Mouse (Mus musculus) monocyte, adult 5-6 weeks (primary cell): ENCODE measurements around the gene Irf7. TPM values are rescaled to one million over a fixed set of nuclear protein-coding genes. Genes with fewer than 3 reads are reported as not detected.
"Not testable (repeated sequence)": the region's sequence is repeated elsewhere in the genome, so short reads cannot be mapped to it uniquely, and the experiment has no call there.

Experiments
- ATAC-seq: fragments of 153-309, 156-312 bp; replicated peaks from 2 replicates; pipeline ENCODE4 v1.8.0; 2017; ENCODE audit warnings: mild to moderate bottlenecking; ENCODE audit not compliant: low TSS enrichment, insufficient number of reproducible peaks, severe bottlenecking, poor library complexity, low FRiP score
- total RNA-seq: library from RNA; stranded (forward); fragments of 200-1000, 200-491, 200-594 nt; gene quantifications from 3 replicates; pipeline ENCODE4 v1.2.3, GENCODE M21; 2017

Gene Irf7
- total RNA-seq, 1 experiment from 2014 or later = 76.2 TPM

GRCm38 (mm10) chr7:141277701-141278678, 11.7 kb upstream of the Irf7 start:
- no peak for ATAC-seq

- no peak for ATAC-seq
These were observed 10.3 kb upstream of the Irf7 start, which contains the start of gene Cdhr5 for GRCm38 (mm10) chr7:141276546-141276945. Gene Cdhr5, minus strand, starts transcription at chr7:141276786.

- ATAC-seq = no peak
These were observed 9.1 kb upstream of the Irf7 start for GRCm38 (mm10) chr7:141275356-141275755.

- ATAC-seq = no peak
These were observed 4.3 kb upstream of the Irf7 start for GRCm38 (mm10) chr7:141270631-141271030.

GRCm38 (mm10) chr7:141269273-141269545, 2.9 kb upstream of the Irf7 start:
- no peak for ATAC-seq

- peak; percentile 23 for ATAC-seq
These were observed 2.4 kb upstream of the Irf7 start for GRCm38 (mm10) chr7:141268466-141269272.

GRCm38 (mm10) chr7:141265411-141265738, 906 bp downstream of the Irf7 start:
- no peak for ATAC-seq

GRCm38 (mm10) chr7:141264761-141265410, 1.4 kb downstream of the Irf7 start:
- ATAC-seq = peak; percentile 37

- ATAC-seq = no peak
These were observed 2.1 kb downstream of the Irf7 start for GRCm38 (mm10) chr7:141264041-141264700.

GRCm38 (mm10) chr7:141263640-141264039, 2.6 kb downstream of the Irf7 start:
- no peak for ATAC-seq

- ATAC-seq = no peak
These were observed 4.8 kb downstream of the Irf7 start for GRCm38 (mm10) chr7:141261480-141261879.

GRCm38 (mm10) chr7:141256159-141256558, 10.1 kb downstream of the Irf7 start:
- ATAC-seq = no peak

- ATAC-seq = not testable (repeated sequence)
These were observed 15.8 kb downstream of the Irf7 start for GRCm38 (mm10) chr7:141250486-141250885.

GRCm38 (mm10) chr7:141231551-141231950, 34.7 kb downstream of the Irf7 start:
- no peak for ATAC-seq

- no peak for ATAC-seq
These were observed 35.2 kb downstream of the Irf7 start for GRCm38 (mm10) chr7:141231111-141231510.

GRCm38 (mm10) chr7:141230570-141230969, 35.7 kb downstream of the Irf7 start:
- ATAC-seq = no peak

GRCm38 (mm10) chr7:141229702-141230101, 36.6 kb downstream of the Irf7 start:
- ATAC-seq = no peak

GRCm38 (mm10) chr7:141228279-141229067, 37.8 kb downstream of the Irf7 start, which contains the start of gene Phrf1:
Gene Phrf1, plus strand, starts transcription at chr7:141228784.
- peak; percentile 96 for ATAC-seq
